Mouse (Mus musculus) intestine, embryonic 16.5 days (tissue): Measurements from ENCODE around the gene Pbld2. TPM values are rescaled to one million over a fixed set of nuclear protein-coding genes. Genes with fewer than 3 reads are reported as not detected.
A peak's percentile ranks its signal among the peaks of the same experiment; 100 is the strongest.

Experiments used
- ATAC-seq: fragments of 200-750 bp; cut with Nextera tagmentation; 2 replicates; pipeline ENCODE4 v1.8.0; 2017; ENCODE audit warnings: moderate TSS enrichment, moderate library complexity
- H3K27ac ChIP-seq: fragments of 300-500 bp; sonication (generic); 2 replicates; pipeline ENCODE4 v1.5.1; 2014; ENCODE audit warnings: mild to moderate bottlenecking, low read length
- H3K27me3 ChIP-seq: fragments of 300-500 bp; sonication (generic); replicated peaks from 2 replicates; pipeline ENCODE4 v1.6.1; 2014; ENCODE audit warnings: low read length, control low read depth, mixed read lengths; ENCODE audit not compliant: control insufficient read depth, insufficient read depth
- H3K36me3 ChIP-seq: fragments of 300-500 bp; sonication (generic); 2 replicates; pipeline ENCODE4 v1.6.1; 2014; ENCODE audit warnings: low read length, control low read depth; ENCODE audit not compliant: control insufficient read depth, insufficient read depth
- H3K4me1 ChIP-seq: fragments of 300-500 bp; sonication (generic); 2 replicates; pipeline ENCODE4 v1.6.1; 2014; ENCODE audit warnings: low read length, control low read depth, mixed read lengths; ENCODE audit not compliant: control insufficient read depth, insufficient read depth
- H3K4me2 ChIP-seq: fragments of 300-500 bp; sonication (generic); 2 replicates; pipeline ENCODE4 v1.6.1; 2014; ENCODE audit warnings: low read depth, low read length, control low read depth
- H3K4me3 ChIP-seq: fragments of 300-500 bp; sonication (generic); 2 replicates; pipeline ENCODE4 v1.5.1; 2014; ENCODE audit warnings: mild to moderate bottlenecking, low read length
- H3K9ac ChIP-seq: fragments of 300-500 bp; sonication (generic); 2 replicates; pipeline ENCODE4 v1.6.1; 2014; ENCODE audit warnings: low read depth, low read length
- H3K9me3 ChIP-seq: fragments of 300-500 bp; sonication (generic); 2 replicates; pipeline ENCODE4 v1.6.1; 2016; ENCODE audit warnings: low read length, control low read depth; ENCODE audit not compliant: control insufficient read depth
- WGBS: fragments of 180-500 bp; shearing (Covaris S2); extraction: QIAGEN DNeasy Blood & Tissue Kit; methylation state at CpG from one replicate; pipeline ENCODE4 v1.1.7; 2014; 5-methylcytosine and 5-hydroxymethylcytosine counted together
- polyA plus RNA-seq: library from polyadenylated mRNA; unstranded; fragments of >200 nt; fragmentation: Nextera tagmentation; extraction: Ambion mirVana; gene quantifications from 2 replicates; pipeline ENCODE4 v1.2.1, GENCODE M21; 2015

The Pbld2 gene
- polyA plus RNA-seq, 1 experiment from 2014 or later: 10.6 TPM

DNA sequence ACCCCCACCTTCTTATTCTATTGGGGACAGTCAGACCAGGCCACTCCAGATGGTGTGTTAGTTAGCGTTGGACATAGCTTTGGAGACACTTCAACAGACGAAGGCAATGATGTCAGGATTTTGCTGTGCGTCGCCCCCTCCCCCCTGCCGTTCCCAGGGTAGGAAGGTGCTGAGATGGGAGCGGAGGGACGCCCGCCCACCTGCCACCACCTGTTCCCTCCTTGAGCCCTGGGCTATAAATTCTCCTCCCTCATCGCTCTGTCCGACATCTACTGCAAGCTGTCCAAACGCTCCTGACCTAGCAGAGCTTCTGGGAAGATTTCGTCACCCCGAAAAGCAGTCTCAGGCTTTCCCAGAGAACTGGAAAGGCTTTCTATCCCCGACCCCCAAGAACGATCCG lies 75.4 kb downstream of the Pbld2 start, which contains the start of gene Atoh7:
TSS of gene Atoh7 (plus strand) at position 131 of the 400 bp plus-strand sequence.
- Histone ChIP-seq H3K4me1 (0 out of 2 replicates have a peak, but pooled peaks cover 4% of the 10 kb centered on the region), H3K27ac (no peak within 1 kb of the TSS), H3K27me3 (peaks cover 16% of the 10 kb centered on the region), H3K4me2 (peak within 1 kb of the TSS; percentile 97), H3K9ac (peak within 1 kb of the TSS; percentile 70), H3K9me3 (no peaks in the 10 kb centered on the region), H3K4me3 (peak within 1 kb of the TSS; percentile 61), H3K36me3 (no peaks in the 10 kb centered on the region)
- 7% methylated on average over 16 of the region's 16 CpGs for WGBS
- no peak for ATAC-seq

DNA sequence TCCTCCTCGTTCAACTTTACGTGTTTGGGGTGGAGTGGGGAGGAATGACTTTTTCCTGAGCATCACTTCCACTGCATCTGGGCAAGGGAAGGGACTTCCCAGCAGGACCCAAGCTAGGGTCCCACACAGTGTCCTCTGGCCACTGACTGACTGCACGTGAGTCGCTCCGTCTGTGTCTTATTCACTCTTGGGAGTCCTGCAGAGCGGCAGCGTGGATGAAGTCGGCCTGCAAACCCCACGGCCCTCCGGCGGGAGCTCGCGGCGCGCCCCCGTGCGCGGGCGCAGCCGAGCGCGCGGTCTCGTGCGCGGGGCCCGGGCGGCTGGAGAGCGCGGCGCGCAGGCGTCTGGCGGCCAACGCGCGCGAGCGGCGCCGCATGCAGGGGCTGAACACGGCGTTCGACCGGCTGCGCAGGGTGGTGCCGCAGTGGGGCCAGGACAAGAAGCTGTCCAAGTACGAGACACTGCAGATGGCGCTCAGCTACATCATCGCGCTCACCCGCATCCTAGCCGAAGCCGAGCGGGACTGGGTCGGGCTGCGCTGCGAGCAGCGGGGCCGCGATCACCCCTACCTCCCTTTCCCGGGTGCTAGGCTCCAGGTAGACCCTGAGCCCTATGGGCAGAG lies 75.9 kb downstream of the Pbld2 start:
- H3K27me3 ChIP-seq: peaks cover 16% of the 10 kb centered on the region
- no peak overlapping the region for H3K27ac ChIP-seq
- H3K4me1 ChIP-seq: 0 out of 2 replicates have a peak, but pooled peaks cover 4% of the 10 kb centered on the region
- H3K4me2 ChIP-seq: peak overlapping the region; percentile 97
- H3K4me3 ChIP-seq: peak overlapping the region; percentile 61
- peak overlapping the region; percentile 70 for H3K9ac ChIP-seq
- ATAC-seq: peak; percentile 92
- H3K36me3 ChIP-seq: no peaks in the 10 kb centered on the region
- no peaks in the 10 kb centered on the region for H3K9me3 ChIP-seq
- WGBS: under 1% methylated on average over 61 of the region's 62 CpGs

DNA sequence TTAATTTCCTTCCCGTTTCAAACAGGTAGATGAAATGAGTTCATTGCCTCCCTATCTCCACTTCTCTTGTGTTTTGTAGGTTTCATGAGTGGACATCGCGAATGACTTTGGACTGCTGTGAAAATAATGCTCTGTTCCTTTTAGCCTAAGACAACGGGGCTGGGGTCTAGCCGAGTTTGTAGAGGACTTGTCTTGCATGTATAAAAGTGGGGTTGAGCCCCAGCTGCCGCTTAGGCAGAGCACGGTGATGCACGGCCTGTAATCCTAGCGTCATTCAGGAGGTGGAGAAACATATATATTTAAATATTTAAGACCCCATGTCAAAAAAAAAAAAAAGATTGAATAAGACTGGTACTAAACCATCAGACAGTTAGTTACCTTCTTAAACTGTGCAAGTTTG lies 76.5 kb downstream of the Pbld2 start:
- Histone ChIP-seq H3K9ac (peak overlapping the region; percentile 70; the same call in 1 of the 2 replicates), H3K9me3 (no peaks in the 10 kb centered on the region), H3K36me3 (no peaks in the 10 kb centered on the region), H3K27ac (no peak overlapping the region), H3K4me1 (0 out of 2 replicates have a peak, but pooled peaks cover 4% of the 10 kb centered on the region), H3K4me3 (peak overlapping the region; percentile 61), H3K27me3 (peaks cover 16% of the 10 kb centered on the region), H3K4me2 (peak overlapping the region; percentile 97)
- 19% methylated on average over 9 of the region's 9 CpGs for WGBS
- ATAC-seq: no peak

Other genes with a start within 250 kb of the Pbld2 start
- gene Ccar1, start 232.0 kb upstream of the Pbld2 start, polyA plus RNA-seq: 101 and 103 TPM in 2 replicates
- gene Tet1, start 115.3 kb upstream of the Pbld2 start, polyA plus RNA-seq: 10.6 and 11.1 TPM in 2 replicates
- gene Slc25a16, start 103.7 kb upstream of the Pbld2 start, polyA plus RNA-seq: 13.2 and 13.6 TPM in 2 replicates
- gene Dna2, start 77.3 kb upstream of the Pbld2 start, polyA plus RNA-seq: 21.3 and 22.1 TPM in 2 replicates
- gene Rufy2, start 44.1 kb upstream of the Pbld2 start, polyA plus RNA-seq: 13.8 and 19.6 TPM in 2 replicates
- gene Hnrnph3, start 98 bp upstream of the Pbld2 start, polyA plus RNA-seq: 61.7 and 65.7 TPM in 2 replicates
- 4.0 and 4.7 TPM in 2 replicates for gene Pbld1, start 35.8 kb downstream of the Pbld2 start, polyA plus RNA-seq
- not detected in 2 replicates for gene Atoh7, start 75.3 kb downstream of the Pbld2 start, polyA plus RNA-seq
- not detected in 2 replicates for gene Mypn, start 179.6 kb downstream of the Pbld2 start, polyA plus RNA-seq
- 27.7 and 31.7 TPM in 2 replicates for gene Herc4, start 219.5 kb downstream of the Pbld2 start, polyA plus RNA-seq